Mouse (Mus musculus): ENCODE results near the gene Ndufa13. TPM values are rescaled to one million over a fixed set of nuclear protein-coding genes. Genes with fewer than 3 reads are reported as not detected.
A peak's percentile ranks its signal among the peaks of the same experiment; 100 is the strongest.

Ndufa13 gene
- polyA plus RNA-seq, 1 experiment from 2014 or later: 168 TPM

- Histone ChIP-seq H3K27ac (no peak overlapping the region), H3K36me3 (peaks cover 7% of the 10 kb centered on the region; the same call in 1 of the 2 replicates), H3K9ac (peak overlapping the region; percentile 7; the same call in 1 of the 2 replicates), H3K4me1 (peaks cover 30% of the 10 kb centered on the region), H3K4me2 (replicated peaks) (peak overlapping the region; percentile 43), H3K27me3 (peaks cover 85% of the 10 kb centered on the region), H3K4me3 (peak overlapping the region; percentile 23), H3K9me3 (no peaks in the 10 kb centered on the region)
- ATAC-seq (ENCODE audit: insufficient number of reproducible peaks, insufficient read depth, low FRiP score, low TSS enrichment): no peak
- WGBS: 4% methylated on average over 24 of the region's 24 CpGs
Measured at GRCm38 (mm10) chr8:69888244-69888866, 14.0 kb downstream of the Ndufa13 start.

DNA sequence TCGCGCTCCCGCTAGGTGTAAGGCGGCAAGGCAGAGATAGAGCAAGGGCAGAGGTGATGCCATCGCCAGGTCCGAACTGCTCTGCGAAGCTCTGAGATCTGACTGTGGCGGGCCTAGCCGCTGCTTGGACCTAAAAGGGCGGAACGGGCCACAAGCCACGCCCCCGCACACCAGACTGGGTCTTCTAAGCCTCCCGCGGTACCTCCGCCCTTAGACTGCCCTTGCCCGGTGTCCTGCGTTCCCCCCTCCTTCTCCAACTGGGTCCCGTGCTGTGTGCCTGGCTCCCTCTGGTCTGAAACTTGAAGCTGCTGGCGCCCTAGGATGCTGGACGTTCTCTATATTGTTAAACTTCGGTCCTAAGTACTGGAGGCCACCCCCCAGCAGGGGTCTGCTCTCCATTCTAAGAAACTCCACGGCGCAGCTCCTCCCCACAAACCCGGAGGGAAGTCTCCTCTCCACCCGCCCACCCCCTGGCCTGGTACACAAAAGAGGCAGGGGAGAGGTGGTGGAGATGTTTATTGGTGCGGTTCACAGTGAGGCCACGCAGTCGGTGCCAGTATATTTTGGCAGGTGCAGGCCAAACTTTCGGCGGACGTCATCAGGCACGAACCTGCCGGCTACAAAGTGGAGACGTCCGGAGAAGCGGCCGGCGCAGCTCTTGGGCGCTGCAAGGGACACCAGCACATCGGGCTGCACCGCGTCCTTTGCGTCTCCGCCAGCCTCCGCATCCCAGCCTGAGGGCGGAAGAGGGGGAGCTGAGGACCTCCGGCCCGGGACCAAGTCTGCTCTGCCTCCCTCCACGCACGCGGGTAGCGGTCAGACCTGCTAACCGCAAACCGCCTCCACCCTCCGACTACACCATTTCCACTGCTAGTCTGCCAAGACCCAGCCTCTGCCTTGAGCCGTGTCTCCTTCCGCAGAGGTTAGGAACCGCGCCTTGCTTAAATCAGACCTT is 14.8 kb downstream of the Ndufa13 start, which contains the start of gene Cilp2:
Gene Cilp2 (minus strand): TSS at position 399 of the 955 bp plus-strand sequence.
- ATAC-seq (ENCODE audit: insufficient number of reproducible peaks, insufficient read depth, low FRiP score, low TSS enrichment): no peak
- Histone ChIP-seq H3K27me3 (peaks cover 93% of the 10 kb centered on the region), H3K9ac (peak within 1 kb of the TSS; percentile 16; the same call in 1 of the 2 replicates), H3K4me3 (peak within 1 kb of the TSS; percentile 23), H3K27ac (no peak within 1 kb of the TSS), H3K4me1 (peaks cover 30% of the 10 kb centered on the region), H3K4me2 (replicated peaks) (peak within 1 kb of the TSS; percentile 43), H3K9me3 (no peaks in the 10 kb centered on the region), H3K36me3 (no peaks in the 10 kb centered on the region)
- under 1% methylated on average over 60 of the region's 60 CpGs for WGBS

DNA sequence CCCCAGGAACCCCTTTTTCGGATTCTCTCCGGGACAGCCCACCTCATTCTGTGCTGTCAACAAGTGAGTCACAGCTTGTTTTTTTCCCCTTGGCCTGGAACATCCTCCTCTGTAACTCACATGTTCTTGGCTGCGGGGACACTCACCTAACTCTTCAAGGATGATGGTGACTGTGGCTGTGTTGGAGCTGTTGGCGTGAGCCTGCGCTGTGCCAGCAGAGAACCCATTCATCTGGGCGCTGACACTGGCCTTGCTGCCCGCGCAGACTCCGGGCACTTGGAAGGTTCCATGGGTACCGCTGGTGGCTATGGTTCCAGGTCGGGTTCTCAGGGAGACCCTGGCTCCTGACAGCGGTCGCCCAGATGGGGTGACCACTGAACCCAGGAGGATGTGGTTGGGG is 18.2 kb downstream of the Ndufa13 start:
- H3K4me3 ChIP-seq: no peak overlapping the region
- peaks cover 100% of the 10 kb centered on the region for H3K27me3 ChIP-seq
- H3K4me2 ChIP-seq (replicated peaks): no peak overlapping the region
- H3K9ac ChIP-seq: no peak overlapping the region
- no peak overlapping the region for H3K27ac ChIP-seq
- no peaks in the 10 kb centered on the region for H3K9me3 ChIP-seq
- H3K4me1 ChIP-seq: peaks cover 38% of the 10 kb centered on the region
- no peaks in the 10 kb centered on the region for H3K36me3 ChIP-seq
- no peak for ATAC-seq (ENCODE audit: insufficient number of reproducible peaks, insufficient read depth, low FRiP score, low TSS enrichment)
- 55% methylated on average over 13 of the region's 13 CpGs for WGBS

GRCm38 (mm10) chr8:69882833-69883600 is 19.3 kb downstream of the Ndufa13 start:
- no peaks in the 10 kb centered on the region for H3K36me3 ChIP-seq
- peaks cover 29% of the 10 kb centered on the region for H3K4me1 ChIP-seq
- no peak overlapping the region for H3K9ac ChIP-seq
- ATAC-seq (ENCODE audit: insufficient number of reproducible peaks, insufficient read depth, low FRiP score, low TSS enrichment): no peak
- no peak overlapping the region for H3K27ac ChIP-seq
- H3K4me3 ChIP-seq: peak overlapping the region; percentile 39; the same call in 1 of the 2 replicates
- peaks cover 99% of the 10 kb centered on the region for H3K27me3 ChIP-seq
- WGBS: 12% methylated on average over 52 of the region's 52 CpGs
- H3K9me3 ChIP-seq: no peaks in the 10 kb centered on the region
- H3K4me2 ChIP-seq (replicated peaks): peak overlapping the region; percentile 45

GRCm38 (mm10) chr8:69882021-69882756 is 20.2 kb downstream of the Ndufa13 start:
- peaks cover 97% of the 10 kb centered on the region for H3K27me3 ChIP-seq
- no peak for ATAC-seq (ENCODE audit: insufficient number of reproducible peaks, insufficient read depth, low FRiP score, low TSS enrichment)
- no peaks in the 10 kb centered on the region for H3K9me3 ChIP-seq
- H3K36me3 ChIP-seq: no peaks in the 10 kb centered on the region
- no peak overlapping the region for H3K9ac ChIP-seq
- H3K27ac ChIP-seq: no peak overlapping the region
- WGBS: 8% methylated on average over 103 of the region's 103 CpGs
- peaks cover 20% of the 10 kb centered on the region for H3K4me1 ChIP-seq
- H3K4me2 ChIP-seq (replicated peaks): peak overlapping the region; percentile 45
- H3K4me3 ChIP-seq: peak overlapping the region; percentile 39

DNA sequence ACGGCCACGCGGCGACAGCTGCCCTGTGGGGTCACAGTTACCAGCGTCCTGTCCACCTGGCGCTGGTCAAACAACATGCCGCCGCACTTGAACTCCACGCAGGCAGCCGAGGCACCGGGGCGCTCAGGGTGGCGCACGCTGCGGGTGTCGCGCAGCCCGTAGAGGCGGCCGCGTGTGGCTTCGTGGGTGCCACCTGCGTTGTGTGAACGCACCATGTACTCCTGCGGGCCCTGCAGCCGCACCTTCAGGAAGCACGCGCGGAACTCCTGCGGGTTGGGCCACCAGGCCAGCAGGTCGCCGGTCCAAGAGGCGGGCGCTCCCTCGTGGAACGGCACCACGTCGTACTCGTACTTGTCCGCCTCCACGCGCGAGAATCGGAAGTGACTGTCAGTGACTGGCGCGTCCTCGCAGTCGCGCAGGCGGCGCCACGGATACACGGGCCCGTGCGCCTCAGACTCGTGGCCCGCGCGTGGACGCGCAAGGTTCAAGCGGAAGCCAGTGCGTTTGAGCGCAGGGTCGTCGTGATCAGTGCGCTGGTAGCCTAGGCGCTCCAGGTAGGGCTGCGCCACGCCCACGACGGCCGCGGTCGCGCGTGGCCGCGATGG is 21.0 kb downstream of the Ndufa13 start:
- H3K4me3 ChIP-seq: peak overlapping the region; percentile 39
- peaks cover 97% of the 10 kb centered on the region for H3K27me3 ChIP-seq
- peak overlapping the region; percentile 45 for H3K4me2 ChIP-seq (replicated peaks)
- H3K27ac ChIP-seq: no peak overlapping the region
- no peak for ATAC-seq (ENCODE audit: insufficient number of reproducible peaks, insufficient read depth, low FRiP score, low TSS enrichment)
- H3K4me1 ChIP-seq: peaks cover 15% of the 10 kb centered on the region; the same call in 1 of the 2 replicates
- H3K36me3 ChIP-seq: no peaks in the 10 kb centered on the region
- 19% methylated on average over 79 of the region's 79 CpGs for WGBS
- H3K9ac ChIP-seq: no peak overlapping the region
- no peaks in the 10 kb centered on the region for H3K9me3 ChIP-seq

DNA sequence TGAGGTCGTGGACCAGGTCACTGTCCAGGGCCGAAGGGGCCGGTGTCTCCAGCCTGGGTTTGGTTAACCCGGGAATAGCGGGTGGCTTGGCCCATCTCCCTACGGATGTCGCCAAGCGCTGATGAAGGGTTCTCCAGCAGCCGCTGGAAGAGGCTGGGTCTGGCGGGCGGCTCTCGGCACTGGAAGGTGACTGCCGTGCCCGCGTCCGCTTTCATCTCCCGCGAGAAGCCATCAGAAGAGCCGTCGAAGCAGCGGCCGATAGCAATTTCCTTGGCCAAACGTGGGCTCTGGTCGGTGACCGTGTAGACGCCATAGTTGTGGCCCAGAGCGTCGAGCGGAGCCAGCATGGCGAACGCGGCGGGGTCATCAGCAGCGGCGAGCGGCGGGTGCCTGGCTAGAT is 21.5 kb downstream of the Ndufa13 start:
- ATAC-seq (ENCODE audit: insufficient number of reproducible peaks, insufficient read depth, low FRiP score, low TSS enrichment): no peak
- WGBS: 13% methylated on average over 37 of the region's 37 CpGs
- H3K36me3 ChIP-seq: no peaks in the 10 kb centered on the region
- no peak overlapping the region for H3K27ac ChIP-seq
- peaks cover 14% of the 10 kb centered on the region; the same call in 1 of the 2 replicates for H3K4me1 ChIP-seq
- H3K9ac ChIP-seq: no peak overlapping the region
- H3K4me3 ChIP-seq: peak overlapping the region; percentile 39
- H3K4me2 ChIP-seq (replicated peaks): peak overlapping the region; percentile 45
- no peaks in the 10 kb centered on the region for H3K9me3 ChIP-seq
- peaks cover 97% of the 10 kb centered on the region for H3K27me3 ChIP-seq

DNA sequence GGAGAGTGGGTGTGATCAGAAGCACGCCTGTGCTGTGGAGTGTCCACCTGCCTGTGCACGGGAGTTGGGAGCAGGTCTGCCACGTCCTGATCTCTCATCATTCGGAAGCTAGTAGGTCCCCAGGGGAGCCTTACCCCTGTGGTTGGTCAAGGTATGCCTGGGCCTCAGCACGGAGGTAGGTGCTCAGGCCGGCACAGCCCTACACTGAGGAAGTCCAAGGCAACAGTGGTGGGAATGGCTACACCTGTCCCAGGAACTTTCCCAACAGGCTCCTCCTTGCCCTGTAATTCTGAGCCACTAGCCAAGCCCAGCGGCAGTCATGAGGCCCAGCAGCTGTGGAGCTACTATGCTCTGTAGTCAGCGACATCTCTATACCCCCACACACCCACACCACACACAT is 22.7 kb downstream of the Ndufa13 start:
- Histone ChIP-seq H3K36me3 (no peaks in the 10 kb centered on the region), H3K9me3 (no peaks in the 10 kb centered on the region), H3K27ac (no peak overlapping the region), H3K4me3 (no peak overlapping the region), H3K4me1 (peaks cover 12% of the 10 kb centered on the region; the same call in 1 of the 2 replicates), H3K4me2 (replicated peaks) (no peak overlapping the region), H3K9ac (no peak overlapping the region), H3K27me3 (peaks cover 90% of the 10 kb centered on the region)
- no peak for ATAC-seq (ENCODE audit: insufficient number of reproducible peaks, insufficient read depth, low FRiP score, low TSS enrichment)
- WGBS: 49% methylated on average over 8 of the region's 8 CpGs

- 50% methylated on average over 3 of the region's 3 CpGs for WGBS
- peaks cover 12% of the 10 kb centered on the region; the same call in 1 of the 2 replicates for H3K4me1 ChIP-seq
- no peak for ATAC-seq (ENCODE audit: insufficient number of reproducible peaks, insufficient read depth, low FRiP score, low TSS enrichment)
Measured at GRCm38 (mm10) chr8:69877992-69878391, 24.4 kb downstream of the Ndufa13 start.

GRCm38 (mm10) chr8:69877396-69877795 is 25.0 kb downstream of the Ndufa13 start:
- Histone ChIP-seq H3K36me3 (no peaks in the 10 kb centered on the region), H3K9me3 (no peaks in the 10 kb centered on the region), H3K4me1 (peaks cover 12% of the 10 kb centered on the region; the same call in 1 of the 2 replicates), H3K4me2 (replicated peaks) (no peak overlapping the region), H3K27ac (no peak overlapping the region), H3K4me3 (no peak overlapping the region), H3K9ac (no peak overlapping the region), H3K27me3 (peaks cover 67% of the 10 kb centered on the region)
- ATAC-seq (ENCODE audit: insufficient number of reproducible peaks, insufficient read depth, low FRiP score, low TSS enrichment): no peak
- 83% methylated on average over 4 of the region's 4 CpGs for WGBS

More at GRCm38 (mm10) chr8:69877992-69878391, 24.4 kb downstream of the Ndufa13 start:
- H3K27ac ChIP-seq: no peak overlapping the region
- no peak overlapping the region for H3K4me2 ChIP-seq (replicated peaks)
- no peak overlapping the region for H3K4me3 ChIP-seq
- no peaks in the 10 kb centered on the region for H3K36me3 ChIP-seq
- peaks cover 73% of the 10 kb centered on the region for H3K27me3 ChIP-seq
- no peaks in the 10 kb centered on the region for H3K9me3 ChIP-seq
- H3K9ac ChIP-seq: no peak overlapping the region

Measured in embryonic facial prominence, embryonic 12.5 days (tissue).